Mouse (Mus musculus): ENCODE results near the gene Cryba1. TPM values are rescaled to one million over a fixed set of nuclear protein-coding genes. Genes with fewer than 3 reads are reported as not detected.

The Cryba1 gene
- polyA plus RNA-seq (2016; fragmentation: Nextera tagmentation; extraction: Ambion mirVana), result 0.88 and 2.2 TPM in 2 replicates

- 55% methylated on average over 7 of the region's 7 CpGs for WGBS
- Histone ChIP-seq H3K4me1 (peaks cover 6% of the 10 kb centered on the region; the same call in 1 of the 2 replicates), H3K9me3 (no peaks in the 10 kb centered on the region), H3K27ac (replicated peaks) (no peak within 1 kb of the TSS), H3K4me3 (no peak within 1 kb of the TSS), H3K36me3 (replicated peaks) (0 out of 2 replicates have a peak, but pooled peaks cover 3% of the 10 kb centered on the region), H3K27me3 (replicated peaks; ENCODE audit: low read depth, poor library complexity, severe bottlenecking) (no peaks in the 10 kb centered on the region)
- no peak for DNase-seq (ENCODE audit: low spot score)
These were observed at the start of gene Cryba1 for GRCm38 (mm10) chr11:77725183-77725582. Gene Cryba1 (minus strand): TSS chr11:77725283.

GRCm38 (mm10) chr11:77771879-77772713 is 47.0 kb upstream of the Cryba1 start:
- H3K36me3 ChIP-seq (replicated peaks), result peaks cover 1% of the 10 kb centered on the region
- no peaks in the 10 kb centered on the region for H3K9me3 ChIP-seq
- H3K27me3 ChIP-seq (replicated peaks; ENCODE audit: low read depth, poor library complexity, severe bottlenecking), result no peaks in the 10 kb centered on the region
- DNase-seq (ENCODE audit: low spot score), result no peak
- peaks cover 21% of the 10 kb centered on the region for H3K4me1 ChIP-seq
- 58% methylated on average over 8 of the region's 8 CpGs for WGBS
- H3K27ac ChIP-seq (replicated peaks), result peak overlapping the region; percentile 44; the same call in 1 of the 2 replicates
- no peak overlapping the region for H3K4me3 ChIP-seq

- no peak overlapping the region for H3K4me3 ChIP-seq
- no peaks in the 10 kb centered on the region; the same call in 1 of the 2 replicates for H3K36me3 ChIP-seq (replicated peaks)
- H3K27me3 ChIP-seq (replicated peaks; ENCODE audit: low read depth, poor library complexity, severe bottlenecking), result peaks cover 4% of the 10 kb centered on the region; the same call in 1 of the 2 replicates
- no peak for DNase-seq (ENCODE audit: low spot score)
- H3K9me3 ChIP-seq, result no peaks in the 10 kb centered on the region
- 89% methylated on average over 8 of the region's 8 CpGs for WGBS
- H3K27ac ChIP-seq (replicated peaks), result no peak overlapping the region
- peaks cover 30% of the 10 kb centered on the region for H3K4me1 ChIP-seq
These were observed 45.3 kb upstream of the Cryba1 start for GRCm38 (mm10) chr11:77770346-77770745.

- peaks cover 11% of the 10 kb centered on the region for H3K27me3 ChIP-seq (replicated peaks; ENCODE audit: low read depth, poor library complexity, severe bottlenecking)
These were observed 44.4 kb upstream of the Cryba1 start for GRCm38 (mm10) chr11:77769496-77769895.

GRCm38 (mm10) chr11:77766351-77767001 is 41.4 kb upstream of the Cryba1 start:
- Histone ChIP-seq H3K9me3 (no peaks in the 10 kb centered on the region), H3K4me3 (peak overlapping the region; percentile 55), H3K36me3 (replicated peaks) (no peaks in the 10 kb centered on the region), H3K4me1 (peaks cover 49% of the 10 kb centered on the region), H3K27me3 (replicated peaks; ENCODE audit: low read depth, poor library complexity, severe bottlenecking) (peaks cover 20% of the 10 kb centered on the region), H3K27ac (replicated peaks) (peak overlapping the region; percentile 81)
- peak; percentile 68 for DNase-seq (ENCODE audit: low spot score)
- under 1% methylated on average over 35 of the region's 35 CpGs for WGBS

More at GRCm38 (mm10) chr11:77769496-77769895, 44.4 kb upstream of the Cryba1 start:
- 82% methylated on average over 4 of the region's 4 CpGs for WGBS
- Histone ChIP-seq H3K4me3 (no peak overlapping the region), H3K36me3 (replicated peaks) (no peaks in the 10 kb centered on the region; the same call in 1 of the 2 replicates), H3K27ac (replicated peaks) (no peak overlapping the region), H3K4me1 (peaks cover 38% of the 10 kb centered on the region), H3K9me3 (no peaks in the 10 kb centered on the region)
- DNase-seq (ENCODE audit: low spot score), result no peak

GRCm38 (mm10) chr11:77765459-77765777 is 40.3 kb upstream of the Cryba1 start:
- H3K27ac ChIP-seq (replicated peaks), result no peak overlapping the region; the same call in 1 of the 2 replicates
- H3K4me1 ChIP-seq, result peaks cover 49% of the 10 kb centered on the region
- 30% methylated on average over 4 of the region's 4 CpGs for WGBS
- H3K27me3 ChIP-seq (replicated peaks; ENCODE audit: low read depth, poor library complexity, severe bottlenecking), result peaks cover 26% of the 10 kb centered on the region
- peak overlapping the region; percentile 96 for H3K4me3 ChIP-seq
- H3K9me3 ChIP-seq, result no peaks in the 10 kb centered on the region
- no peaks in the 10 kb centered on the region for H3K36me3 ChIP-seq (replicated peaks)
- no peak for DNase-seq (ENCODE audit: low spot score)

GRCm38 (mm10) chr11:77764694-77765458 is 39.8 kb upstream of the Cryba1 start:
- H3K4me1 ChIP-seq, result peaks cover 49% of the 10 kb centered on the region
- 46% methylated on average over 9 of the region's 9 CpGs for WGBS

GRCm38 (mm10) chr11:77763673-77764340 is 38.7 kb upstream of the Cryba1 start:
- Histone ChIP-seq H3K4me3 (peak overlapping the region; percentile 96), H3K27me3 (replicated peaks; ENCODE audit: low read depth, poor library complexity, severe bottlenecking) (peaks cover 26% of the 10 kb centered on the region), H3K36me3 (replicated peaks) (no peaks in the 10 kb centered on the region), H3K27ac (replicated peaks) (peak overlapping the region; percentile 93), H3K4me1 (peaks cover 49% of the 10 kb centered on the region), H3K9me3 (no peaks in the 10 kb centered on the region)
- DNase-seq (ENCODE audit: low spot score), result peak; percentile 77
- 5% methylated on average over 26 of the region's 26 CpGs for WGBS

More at GRCm38 (mm10) chr11:77764694-77765458, 39.8 kb upstream of the Cryba1 start:
- H3K27ac ChIP-seq (replicated peaks), result peak overlapping the region; percentile 93; the same call in 1 of the 2 replicates
- no peaks in the 10 kb centered on the region for H3K9me3 ChIP-seq
- H3K4me3 ChIP-seq, result peak overlapping the region; percentile 96
- H3K36me3 ChIP-seq (replicated peaks), result no peaks in the 10 kb centered on the region
- H3K27me3 ChIP-seq (replicated peaks; ENCODE audit: low read depth, poor library complexity, severe bottlenecking), result peaks cover 26% of the 10 kb centered on the region
- no peak for DNase-seq (ENCODE audit: low spot score)

GRCm38 (mm10) chr11:77762783-77763672 is 37.9 kb upstream of the Cryba1 start, which contains the start of gene Myo18a:
Gene Myo18a (plus strand): TSS chr11:77763246.
- H3K9me3 ChIP-seq, result no peaks in the 10 kb centered on the region
- DNase-seq (ENCODE audit: low spot score), result peak; percentile 91
- peak within 1 kb of the TSS; percentile 96 for H3K4me3 ChIP-seq
- peaks cover 55% of the 10 kb centered on the region for H3K4me1 ChIP-seq
- WGBS, result 2% methylated on average over 79 of the region's 79 CpGs
- H3K27me3 ChIP-seq (replicated peaks; ENCODE audit: low read depth, poor library complexity, severe bottlenecking), result peaks cover 26% of the 10 kb centered on the region
- H3K36me3 ChIP-seq (replicated peaks), result no peaks in the 10 kb centered on the region
- peak within 1 kb of the TSS; percentile 93 for H3K27ac ChIP-seq (replicated peaks)

GRCm38 (mm10) chr11:77760031-77760430 is 34.9 kb upstream of the Cryba1 start:
- peaks cover 30% of the 10 kb centered on the region for H3K4me1 ChIP-seq
- H3K27me3 ChIP-seq (replicated peaks; ENCODE audit: low read depth, poor library complexity, severe bottlenecking), result peaks cover 19% of the 10 kb centered on the region; the same call in 1 of the 2 replicates
- H3K36me3 ChIP-seq (replicated peaks), result no peaks in the 10 kb centered on the region
- 89% methylated on average over 4 of the region's 4 CpGs for WGBS
- no peak overlapping the region for H3K27ac ChIP-seq (replicated peaks)
- no peak overlapping the region for H3K4me3 ChIP-seq
- DNase-seq (ENCODE audit: low spot score), result no peak
- H3K9me3 ChIP-seq, result no peaks in the 10 kb centered on the region

- no peak for DNase-seq (ENCODE audit: low spot score)
- no peaks in the 10 kb centered on the region for H3K27me3 ChIP-seq (replicated peaks; ENCODE audit: low read depth, poor library complexity, severe bottlenecking)
- H3K4me3 ChIP-seq, result no peak overlapping the region
- H3K27ac ChIP-seq (replicated peaks), result no peak overlapping the region
- 79% methylated on average over 3 of the region's 3 CpGs for WGBS
- H3K36me3 ChIP-seq (replicated peaks), result no peaks in the 10 kb centered on the region
- no peaks in the 10 kb centered on the region for H3K9me3 ChIP-seq
- H3K4me1 ChIP-seq, result peaks cover 4% of the 10 kb centered on the region
These were observed 28.4 kb upstream of the Cryba1 start for GRCm38 (mm10) chr11:77753469-77753868.
